Mouse (Mus musculus) hindbrain, embryonic 15.5 days (tissue): ENCODE data around the gene Slc24a3. TPM values are rescaled to one million over a fixed set of nuclear protein-coding genes. Genes with fewer than 3 reads are reported as not detected.

Experiments used
- ATAC-seq: fragments of 200-750 bp; cut with Nextera tagmentation; 2 replicates; pipeline ENCODE4 v1.8.0; 2017; ENCODE audit warnings: low read depth, moderate number of reproducible peaks, moderate TSS enrichment; ENCODE audit not compliant: low FRiP score
- H3K27ac ChIP-seq: fragments of 300-500 bp; sonication (generic); replicated peaks from 2 replicates; pipeline ENCODE4 v1.5.1; 2015; ENCODE audit warnings: mild to moderate bottlenecking, inconsistent platforms
- H3K27me3 ChIP-seq: fragments of 300-500 bp; sonication (generic); 2 replicates; pipeline ENCODE4 v1.6.1; 2015; ENCODE audit warnings: control low read depth, inconsistent platforms
- H3K36me3 ChIP-seq: fragments of 300-500 bp; sonication (generic); 2 replicates; pipeline ENCODE4 v1.6.1; 2015; ENCODE audit warnings: control low read depth, inconsistent platforms
- H3K4me1 ChIP-seq: fragments of 300-500 bp; sonication (generic); replicated peaks from 2 replicates; pipeline ENCODE4 v1.6.1; 2015; ENCODE audit warnings: control low read depth, inconsistent platforms
- H3K4me2 ChIP-seq: fragments of 300-500 bp; sonication (generic); 2 replicates; pipeline ENCODE4 v1.6.1; 2015; ENCODE audit warnings: moderate library complexity, mild to moderate bottlenecking, inconsistent platforms
- H3K4me3 ChIP-seq: fragments of 300-500 bp; sonication (generic); 2 replicates; pipeline ENCODE4 v1.5.1; 2015; ENCODE audit warnings: mild to moderate bottlenecking, inconsistent platforms
- H3K9ac ChIP-seq: fragments of 300-500 bp; sonication (generic); 2 replicates; pipeline ENCODE4 v1.6.1; 2015; ENCODE audit warnings: inconsistent platforms
- H3K9me3 ChIP-seq: fragments of 300-500 bp; sonication (generic); 2 replicates; pipeline ENCODE4 v1.6.1; 2016; ENCODE audit warnings: control low read depth, inconsistent platforms
- WGBS: fragments of 180-500 bp; shearing (Covaris S2); methylation state at CpG from one replicate; pipeline ENCODE4 v1.1.7; 2015; 5-methylcytosine and 5-hydroxymethylcytosine counted together
- polyA plus RNA-seq: library from polyadenylated mRNA; unstranded; fragments of >200 nt; fragmentation: Nextera tagmentation; extraction: Ambion mirVana; gene quantifications from 2 replicates; pipeline ENCODE4 v1.2.1, GENCODE M21; 2015

The Slc24a3 gene
- polyA plus RNA-seq, 1 experiment from 2014 or later, result 22.8 TPM

DNA sequence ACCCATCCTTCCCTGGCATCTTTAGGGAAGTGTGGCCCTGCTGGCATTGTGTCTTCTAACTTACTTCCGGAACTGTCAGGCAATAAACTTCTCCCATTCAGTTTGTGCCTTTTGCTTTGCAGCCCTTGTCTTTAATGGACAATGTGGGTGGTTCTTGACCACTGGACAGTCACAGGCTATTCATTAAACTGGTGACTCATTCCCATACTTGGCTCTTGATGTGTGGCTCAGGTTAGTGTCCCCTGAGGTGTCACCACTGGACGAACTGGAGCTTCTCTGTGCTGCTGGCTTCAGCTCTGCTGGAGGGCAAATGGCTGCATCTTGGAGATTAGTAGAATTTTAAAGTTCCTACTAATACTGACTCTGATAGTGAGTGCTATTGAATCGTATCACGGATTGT lies 518.5 kb downstream of the Slc24a3 start:
- H3K4me3 ChIP-seq, result no peak overlapping the region
- no peak overlapping the region for H3K4me2 ChIP-seq
- H3K27ac ChIP-seq, result no peak overlapping the region
- H3K4me1 ChIP-seq, result peaks cover 5% of the 10 kb centered on the region
- WGBS, result 88% methylated on average over 4 of the region's 4 CpGs
- no peaks in the 10 kb centered on the region for H3K27me3 ChIP-seq
- no peaks in the 10 kb centered on the region for H3K36me3 ChIP-seq
- H3K9me3 ChIP-seq, result no peaks in the 10 kb centered on the region
- no peak for ATAC-seq
- H3K9ac ChIP-seq, result no peak overlapping the region

DNA sequence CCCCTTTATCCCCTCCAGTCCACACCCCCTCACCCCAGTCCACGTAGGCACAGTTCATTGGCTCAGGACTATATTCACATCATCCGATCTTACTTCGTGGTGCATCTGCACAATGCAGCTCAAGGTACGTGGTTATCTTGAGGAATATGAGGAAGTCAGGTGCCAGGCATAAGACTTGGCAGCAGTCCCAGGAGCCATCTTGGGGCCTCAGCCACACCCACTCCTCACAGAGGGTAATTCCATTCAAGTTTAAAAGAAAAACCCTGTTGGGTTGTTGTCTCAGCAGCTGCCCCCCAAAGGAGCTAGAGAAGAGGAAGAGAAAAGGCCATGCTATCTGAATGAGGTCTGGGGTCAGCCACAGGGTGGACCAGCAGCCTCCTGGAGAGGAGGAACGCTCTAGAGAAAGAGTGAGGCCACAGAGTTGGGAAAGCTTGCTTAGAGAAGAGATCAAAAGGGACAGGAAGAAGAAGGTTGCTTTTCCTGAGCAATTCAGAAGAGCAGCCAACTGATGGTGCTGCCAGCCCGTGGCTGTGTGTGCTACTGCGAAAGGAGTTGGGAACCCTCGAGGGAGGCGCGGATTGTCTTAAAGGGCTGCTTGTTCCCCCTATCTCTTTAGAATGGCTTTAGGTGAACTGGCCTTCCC lies 523.9 kb downstream of the Slc24a3 start:
- ATAC-seq, result no peak
- 87% methylated on average over 10 of the region's 10 CpGs for WGBS
- no peaks in the 10 kb centered on the region for H3K27me3 ChIP-seq
- no peak overlapping the region for H3K27ac ChIP-seq
- H3K4me1 ChIP-seq, result no peaks in the 10 kb centered on the region
- no peak overlapping the region for H3K9ac ChIP-seq
- no peaks in the 10 kb centered on the region for H3K36me3 ChIP-seq
- no peaks in the 10 kb centered on the region for H3K9me3 ChIP-seq
- H3K4me3 ChIP-seq, result no peak overlapping the region
- H3K4me2 ChIP-seq, result no peak overlapping the region
